Mouse (Mus musculus): ENCODE results near the gene Ror1. TPM values are rescaled to one million over a fixed set of nuclear protein-coding genes. Genes with fewer than 3 reads are reported as not detected.

The Ror1 gene
- polyA plus RNA-seq, 1 experiment from 2014 or later, result 24.3 TPM

- Histone ChIP-seq H3K27me3 (no peaks in the 10 kb centered on the region), H3K36me3 (no peaks in the 10 kb centered on the region), H3K4me1 (peaks cover 4% of the 10 kb centered on the region; the same call in 1 of the 2 replicates), H3K27ac (no peak overlapping the region), H3K4me3 (no peak overlapping the region), H3K9me3 (no peaks in the 10 kb centered on the region), H3K4me2 (replicated peaks) (no peak overlapping the region), H3K9ac (no peak overlapping the region)
- ATAC-seq (ENCODE audit: insufficient number of reproducible peaks, insufficient read depth, low FRiP score, low TSS enrichment), result no peak
- WGBS, result 66% methylated on average over 10 of the region's 10 CpGs
Measured at GRCm38 (mm10) chr4:100271059-100271735, 175.6 kb downstream of the Ror1 start.

- WGBS, result 64% methylated on average over 6 of the region's 6 CpGs
- Histone ChIP-seq H3K36me3 (no peaks in the 10 kb centered on the region), H3K27ac (no peak overlapping the region), H3K9me3 (no peaks in the 10 kb centered on the region), H3K27me3 (no peaks in the 10 kb centered on the region), H3K4me3 (no peak overlapping the region), H3K4me1 (peaks cover 4% of the 10 kb centered on the region; the same call in 1 of the 2 replicates), H3K9ac (no peak overlapping the region), H3K4me2 (replicated peaks) (no peak overlapping the region)
- ATAC-seq (ENCODE audit: insufficient number of reproducible peaks, insufficient read depth, low FRiP score, low TSS enrichment), result no peak
Measured at GRCm38 (mm10) chr4:100271736-100272127, 176.1 kb downstream of the Ror1 start.

- no peak overlapping the region for H3K27ac ChIP-seq
- WGBS, result 89% methylated on average over 3 of the region's 3 CpGs
Measured at GRCm38 (mm10) chr4:100273356-100273755, 177.8 kb downstream of the Ror1 start.

DNA sequence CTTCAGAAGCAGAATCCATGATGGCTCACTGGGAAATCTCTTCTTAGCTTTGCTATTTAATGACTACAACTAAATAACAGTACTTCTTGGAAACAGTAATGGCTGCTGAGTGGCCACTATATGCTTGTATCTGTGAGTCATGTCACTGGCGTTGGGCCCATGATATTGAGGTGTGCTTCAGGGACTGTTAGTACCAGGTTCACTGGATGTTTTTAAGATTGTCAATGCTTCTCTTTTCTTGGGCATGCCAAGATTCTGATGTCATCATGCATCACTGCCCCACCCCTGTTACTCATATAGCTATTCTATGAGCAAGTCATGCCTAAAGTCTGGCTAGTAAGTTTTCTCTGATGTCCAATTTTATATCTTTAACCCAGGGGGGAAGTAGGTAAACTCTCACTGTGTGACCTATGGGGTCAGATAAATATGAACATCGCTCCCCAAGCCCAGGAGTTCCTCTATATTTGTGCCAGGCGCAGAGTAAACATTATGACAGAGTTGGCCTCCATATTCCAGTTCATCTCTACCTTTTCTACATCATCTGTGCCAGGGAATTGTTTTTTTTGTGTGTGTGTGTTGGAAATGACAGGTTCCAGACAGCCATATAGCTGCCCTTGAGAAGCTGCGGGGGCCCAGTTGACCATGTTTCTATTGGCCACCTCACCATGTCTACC is 178.4 kb downstream of the Ror1 start:
- WGBS, result 94% methylated on average over 4 of the region's 4 CpGs
- Histone ChIP-seq H3K4me1 (peaks cover 4% of the 10 kb centered on the region; the same call in 1 of the 2 replicates), H3K9ac (no peak overlapping the region), H3K9me3 (no peaks in the 10 kb centered on the region), H3K36me3 (no peaks in the 10 kb centered on the region), H3K27me3 (no peaks in the 10 kb centered on the region), H3K27ac (no peak overlapping the region), H3K4me2 (replicated peaks) (no peak overlapping the region), H3K4me3 (no peak overlapping the region)
- ATAC-seq (ENCODE audit: insufficient number of reproducible peaks, insufficient read depth, low FRiP score, low TSS enrichment), result no peak

More at GRCm38 (mm10) chr4:100273356-100273755, 177.8 kb downstream of the Ror1 start:
- no peaks in the 10 kb centered on the region for H3K27me3 ChIP-seq
- no peak overlapping the region for H3K4me2 ChIP-seq (replicated peaks)
- H3K36me3 ChIP-seq, result no peaks in the 10 kb centered on the region
- H3K9ac ChIP-seq, result no peak overlapping the region
- no peak overlapping the region for H3K4me3 ChIP-seq
- H3K9me3 ChIP-seq, result no peaks in the 10 kb centered on the region
- no peak for ATAC-seq (ENCODE audit: insufficient number of reproducible peaks, insufficient read depth, low FRiP score, low TSS enrichment)
- H3K4me1 ChIP-seq, result peaks cover 4% of the 10 kb centered on the region; the same call in 1 of the 2 replicates

GRCm38 (mm10) chr4:100276482-100276881 is 180.9 kb downstream of the Ror1 start:
- Histone ChIP-seq H3K9ac (no peak overlapping the region), H3K4me2 (replicated peaks) (no peak overlapping the region), H3K9me3 (no peaks in the 10 kb centered on the region), H3K27ac (no peak overlapping the region), H3K36me3 (no peaks in the 10 kb centered on the region), H3K4me1 (no peaks in the 10 kb centered on the region), H3K4me3 (no peak overlapping the region), H3K27me3 (no peaks in the 10 kb centered on the region)
- 87% methylated on average over 7 of the region's 7 CpGs for WGBS
- ATAC-seq (ENCODE audit: insufficient number of reproducible peaks, insufficient read depth, low FRiP score, low TSS enrichment), result no peak

DNA sequence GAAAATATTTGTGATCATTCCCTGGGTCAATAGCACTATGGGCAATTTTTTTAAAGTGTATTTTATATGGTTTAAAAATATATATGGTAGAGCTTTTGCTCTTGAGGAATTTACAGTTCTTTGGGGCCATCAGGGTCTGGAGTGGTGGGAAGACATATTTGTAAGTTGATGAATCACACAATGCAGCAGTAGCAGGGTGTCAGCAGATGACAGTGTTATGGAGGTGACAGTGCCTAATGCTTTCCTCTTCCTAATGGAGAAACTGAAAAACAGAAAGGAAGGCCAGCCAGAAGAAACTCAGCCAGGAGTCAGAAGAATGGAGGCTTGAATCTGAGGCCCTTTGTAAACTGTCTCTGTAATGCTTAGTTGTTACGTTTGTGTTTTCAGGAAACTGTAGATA is 181.4 kb downstream of the Ror1 start:
- Histone ChIP-seq H3K9ac (no peak overlapping the region), H3K4me2 (replicated peaks) (no peak overlapping the region), H3K27ac (no peak overlapping the region), H3K4me3 (no peak overlapping the region), H3K4me1 (no peaks in the 10 kb centered on the region), H3K27me3 (no peaks in the 10 kb centered on the region), H3K36me3 (no peaks in the 10 kb centered on the region), H3K9me3 (no peaks in the 10 kb centered on the region)
- 66% methylated on average over 1 of the region's 1 CpGs for WGBS
- no peak for ATAC-seq (ENCODE audit: insufficient number of reproducible peaks, insufficient read depth, low FRiP score, low TSS enrichment)

DNA sequence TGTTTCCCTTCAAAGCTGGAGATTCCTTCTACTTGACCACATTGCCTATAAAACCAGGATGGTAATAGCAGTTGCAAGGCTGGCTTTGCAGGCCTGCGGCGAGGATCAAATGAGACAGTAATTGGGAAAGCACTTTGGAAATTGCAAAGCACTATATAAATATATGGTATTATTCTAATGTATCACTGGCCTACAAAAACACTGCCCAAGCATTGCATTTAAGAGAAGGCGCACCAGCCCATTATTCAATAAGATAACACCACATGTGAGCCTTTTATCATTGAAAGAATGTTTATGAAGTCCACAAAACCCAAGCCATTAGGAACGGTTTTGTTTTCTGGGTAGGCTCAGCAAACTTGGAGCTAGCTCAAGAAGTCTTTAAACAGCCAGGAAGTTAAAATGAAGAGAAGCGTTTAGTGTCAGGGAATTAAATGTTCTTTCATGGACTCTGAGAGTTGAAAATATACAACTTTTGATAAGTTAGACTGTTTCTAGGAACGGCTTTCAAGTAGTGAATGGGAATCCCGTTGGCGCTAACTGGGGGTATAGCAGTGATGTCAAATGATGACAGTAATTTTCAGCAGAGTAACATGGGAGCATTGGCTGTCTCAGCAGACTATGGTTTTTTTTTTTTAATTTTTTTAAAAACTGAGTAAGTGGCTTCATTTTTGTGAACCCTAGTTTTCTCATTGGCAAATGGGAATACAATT is 187.7 kb downstream of the Ror1 start:
- H3K9me3 ChIP-seq, result no peaks in the 10 kb centered on the region
- H3K9ac ChIP-seq, result no peak overlapping the region
- no peak overlapping the region for H3K4me2 ChIP-seq (replicated peaks)
- H3K4me1 ChIP-seq, result peaks cover 7% of the 10 kb centered on the region; the same call in 1 of the 2 replicates
- no peaks in the 10 kb centered on the region for H3K27me3 ChIP-seq
- WGBS, result 82% methylated on average over 8 of the region's 8 CpGs
- ATAC-seq (ENCODE audit: insufficient number of reproducible peaks, insufficient read depth, low FRiP score, low TSS enrichment), result no peak
- H3K4me3 ChIP-seq, result no peak overlapping the region
- no peak overlapping the region for H3K27ac ChIP-seq
- no peaks in the 10 kb centered on the region for H3K36me3 ChIP-seq

DNA sequence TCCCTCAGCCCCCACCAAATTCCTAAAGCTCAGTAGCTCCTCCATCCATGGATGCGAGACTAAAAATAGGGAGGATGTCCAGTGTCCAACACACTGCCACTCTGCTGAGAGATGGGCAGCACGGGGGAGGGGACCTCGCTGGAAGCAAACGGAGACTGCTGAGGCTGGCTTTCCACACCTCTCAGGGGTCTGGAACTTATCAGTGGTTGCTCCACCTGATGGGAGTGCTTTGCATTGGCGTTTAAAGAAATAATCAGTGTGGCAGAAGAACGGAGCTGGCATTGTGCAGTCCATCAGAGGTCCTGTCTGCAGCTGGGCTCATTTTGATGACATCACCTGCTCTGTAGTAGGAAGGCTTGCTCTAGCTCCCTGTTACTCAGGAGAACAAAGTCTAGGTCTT is 188.9 kb downstream of the Ror1 start:
- Histone ChIP-seq H3K4me2 (replicated peaks) (no peak overlapping the region), H3K27ac (no peak overlapping the region), H3K36me3 (no peaks in the 10 kb centered on the region), H3K9ac (no peak overlapping the region), H3K4me3 (no peak overlapping the region), H3K27me3 (no peaks in the 10 kb centered on the region), H3K9me3 (no peaks in the 10 kb centered on the region), H3K4me1 (peaks cover 7% of the 10 kb centered on the region; the same call in 1 of the 2 replicates)
- no peak for ATAC-seq (ENCODE audit: insufficient number of reproducible peaks, insufficient read depth, low FRiP score, low TSS enrichment)
- WGBS, result 70% methylated on average over 6 of the region's 6 CpGs

DNA sequence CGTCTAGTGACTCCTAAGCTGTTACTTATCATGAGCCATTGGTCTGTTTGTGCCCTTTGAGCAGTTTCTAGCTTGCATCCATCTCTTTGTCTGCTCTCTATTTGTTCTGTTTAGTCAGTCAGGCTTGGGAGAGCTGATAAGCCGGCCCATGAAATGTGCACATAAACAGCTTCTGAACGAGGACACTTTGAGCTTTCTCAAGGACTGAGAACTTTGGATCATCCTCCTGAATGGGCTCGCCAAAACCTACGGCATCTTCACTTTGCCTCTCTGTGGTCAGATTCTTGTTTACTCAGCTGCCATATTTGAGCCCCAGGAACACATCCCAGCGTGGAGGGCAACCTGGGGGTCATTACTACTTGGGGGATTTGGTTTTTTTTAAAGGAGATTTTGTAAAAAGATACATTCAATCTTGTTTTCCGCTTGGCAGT is 190.5 kb downstream of the Ror1 start:
- peaks cover 7% of the 10 kb centered on the region; the same call in 1 of the 2 replicates for H3K4me1 ChIP-seq
- H3K4me3 ChIP-seq, result no peak overlapping the region
- H3K27me3 ChIP-seq, result no peaks in the 10 kb centered on the region
- no peaks in the 10 kb centered on the region for H3K36me3 ChIP-seq
- H3K27ac ChIP-seq, result no peak overlapping the region
- no peaks in the 10 kb centered on the region for H3K9me3 ChIP-seq
- no peak overlapping the region for H3K4me2 ChIP-seq (replicated peaks)
- no peak overlapping the region for H3K9ac ChIP-seq
- no peak for ATAC-seq (ENCODE audit: insufficient number of reproducible peaks, insufficient read depth, low FRiP score, low TSS enrichment)
- 69% methylated on average over 7 of the region's 7 CpGs for WGBS

GRCm38 (mm10) chr4:100286800-100287199 is 191.2 kb downstream of the Ror1 start:
- H3K4me1 ChIP-seq, result peaks cover 7% of the 10 kb centered on the region; the same call in 1 of the 2 replicates
- H3K27me3 ChIP-seq, result no peaks in the 10 kb centered on the region
- no peak overlapping the region for H3K4me3 ChIP-seq
- no peaks in the 10 kb centered on the region for H3K36me3 ChIP-seq
- ATAC-seq (ENCODE audit: insufficient number of reproducible peaks, insufficient read depth, low FRiP score, low TSS enrichment), result no peak
- H3K9me3 ChIP-seq, result no peaks in the 10 kb centered on the region
- no peak overlapping the region for H3K9ac ChIP-seq
- no peak overlapping the region for H3K27ac ChIP-seq
- H3K4me2 ChIP-seq (replicated peaks), result no peak overlapping the region

- Histone ChIP-seq H3K9ac (no peak overlapping the region), H3K27ac (no peak overlapping the region), H3K9me3 (no peaks in the 10 kb centered on the region), H3K27me3 (no peaks in the 10 kb centered on the region), H3K36me3 (no peaks in the 10 kb centered on the region), H3K4me2 (replicated peaks) (no peak overlapping the region), H3K4me1 (peaks cover 7% of the 10 kb centered on the region; the same call in 1 of the 2 replicates), H3K4me3 (no peak overlapping the region)
- WGBS, result 68% methylated on average over 4 of the region's 4 CpGs
- ATAC-seq (ENCODE audit: insufficient number of reproducible peaks, insufficient read depth, low FRiP score, low TSS enrichment), result no peak
Measured at GRCm38 (mm10) chr4:100287829-100288228, 192.2 kb downstream of the Ror1 start.
